ENCODE assay signal across 8 mouse cellular contexts in the genomic region with DNA sequence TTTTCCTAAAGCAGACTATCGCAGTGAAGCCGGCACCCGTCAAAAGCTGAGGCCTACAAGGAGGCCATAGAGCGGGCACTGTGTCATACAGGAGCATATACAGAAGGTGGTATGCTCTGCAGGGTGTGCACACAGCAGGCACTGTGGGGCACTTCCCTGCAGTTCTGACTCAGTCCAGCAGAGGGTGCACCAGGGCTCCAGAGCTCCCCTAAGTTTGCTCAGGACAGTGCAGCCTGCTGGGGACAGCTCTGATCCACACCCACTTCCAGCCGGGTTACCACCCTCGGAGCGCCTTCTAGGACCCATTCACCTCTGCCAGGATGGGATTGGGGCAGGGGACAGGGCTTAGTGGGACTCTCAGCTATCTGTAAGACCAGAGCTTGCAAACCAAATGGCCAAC. TPM values are rescaled to one million over a fixed set of nuclear protein-coding genes. Genes with fewer than 3 reads are reported as not detected.
A peak's percentile ranks its signal among the peaks of the same experiment; 100 is the strongest.
DNase-seq lines count a peak whose midpoint lies in the region; ATAC-seq and TF ChIP-seq lines count a peak whose summit lies in the region.

No protein-coding gene starts in this region.

- peak overlapping the region; percentile 19; the same call in 1 of the 2 replicates for H3K4me3 ChIP-seq in embryonic facial prominence, embryonic 10.5 days
- no peak overlapping the region for H3K4me3 ChIP-seq in limb, embryonic 14.5 days (replicated peaks; ENCODE audit: low read length)
- H3K4me3 ChIP-seq in midbrain, embryonic 16.5 days (ENCODE audit: low read depth, low read length) = no peak overlapping the region

- WGBS in embryonic facial prominence, embryonic 10.5 days = 6% methylated on average over 7 of the region's 7 CpGs
- WGBS in limb, embryonic 14.5 days = under 1% methylated on average over 7 of the region's 7 CpGs
- WGBS in midbrain, embryonic 16.5 days = 3% methylated on average over 7 of the region's 7 CpGs

- peaks cover 100% of the 10 kb centered on the region for H3K27me3 ChIP-seq in embryonic facial prominence, embryonic 10.5 days (replicated peaks; ENCODE audit: low read depth, poor library complexity, severe bottlenecking)
- H3K27me3 ChIP-seq in limb, embryonic 14.5 days (ENCODE audit: control insufficient read depth, insufficient read depth, low read length) = peaks cover 86% of the 10 kb centered on the region
- H3K27me3 ChIP-seq in midbrain, embryonic 16.5 days (ENCODE audit: control insufficient read depth, insufficient read depth, low read depth, low read length) = peaks cover 76% of the 10 kb centered on the region

- no peak for TF ChIP-seq POLR2A in limb, embryonic 14.5 days (IDR thresholded peaks at IDR 0.05; ENCODE audit: borderline replicate concordance, extremely low read depth, insufficient read depth, insufficient read length)

- H3K4me2 ChIP-seq in limb, embryonic 14.5 days (replicated peaks; ENCODE audit: low read depth, low read length, severe bottlenecking) = no peak overlapping the region
- no peak overlapping the region for H3K4me2 ChIP-seq in midbrain, embryonic 16.5 days (ENCODE audit: low read length)

- peak; percentile 77 for DNase-seq in 3134 (ENCODE audit: extremely low read depth, insufficient read length, low spot score)
- DNase-seq in adrenal gland, postnatal 10 days = peak; percentile 94
- peak; percentile 90 for DNase-seq in embryonic facial prominence, embryonic 10.5 days (ENCODE audit: low spot score)
- DNase-seq in heart, adult 18-20 months = peak; percentile 82 to 95
- peak; percentile 76 for DNase-seq in kidney, adult 11 months
- peak; percentile 75 for DNase-seq in limb, embryonic 14.5 days (ENCODE audit: low spot score)
- peak; percentile 94 to 95 for DNase-seq in spleen, postnatal 10 days (ENCODE audit: low spot score in 2 of 2)

- H3K27ac ChIP-seq in embryonic facial prominence, embryonic 10.5 days (replicated peaks) = no peak overlapping the region
- no peak overlapping the region for H3K27ac ChIP-seq in limb, embryonic 14.5 days (replicated peaks; ENCODE audit: low read depth, low read length)
- no peak overlapping the region for H3K27ac ChIP-seq in midbrain, embryonic 16.5 days (ENCODE audit: low read length)

- no peaks in the 10 kb centered on the region for H3K9me3 ChIP-seq in embryonic facial prominence, embryonic 10.5 days
- H3K9me3 ChIP-seq in limb, embryonic 14.5 days (ENCODE audit: control insufficient read depth, low read length) = no peaks in the 10 kb centered on the region
- H3K9me3 ChIP-seq in midbrain, embryonic 16.5 days (replicated peaks; ENCODE audit: control insufficient read depth, low read length, poor library complexity, severe bottlenecking) = no peaks in the 10 kb centered on the region

- H3K4me1 ChIP-seq in embryonic facial prominence, embryonic 10.5 days = peaks cover 30% of the 10 kb centered on the region
- peaks cover 10% of the 10 kb centered on the region for H3K4me1 ChIP-seq in limb, embryonic 14.5 days (ENCODE audit: control insufficient read depth, insufficient read depth, low read length)
- H3K4me1 ChIP-seq in midbrain, embryonic 16.5 days (ENCODE audit: control insufficient read depth, insufficient read depth, low read length) = no peaks in the 10 kb centered on the region

- peak; percentile 70 for ATAC-seq in limb, embryonic 14.5 days (ENCODE audit: low FRiP score, low read depth)
- peak; percentile 69 for ATAC-seq in midbrain, embryonic 16.5 days

- no peak overlapping the region for H3K9ac ChIP-seq in limb, embryonic 14.5 days (ENCODE audit: low read depth, low read length, severe bottlenecking)
- H3K9ac ChIP-seq in midbrain, embryonic 16.5 days (ENCODE audit: low read depth, low read length) = no peak overlapping the region

- H3K36me3 ChIP-seq in embryonic facial prominence, embryonic 10.5 days (replicated peaks) = no peaks in the 10 kb centered on the region
- H3K36me3 ChIP-seq in limb, embryonic 14.5 days (ENCODE audit: control insufficient read depth, insufficient read depth, low read length) = no peaks in the 10 kb centered on the region
- H3K36me3 ChIP-seq in midbrain, embryonic 16.5 days (ENCODE audit: control insufficient read depth, insufficient read depth, low read length) = no peaks in the 10 kb centered on the region

RNA-seq across cellular contexts. Expression of gene Adamtsl5, which starts 2.1 kb away (rescaled TPM):
- total RNA-seq in adrenal gland, postnatal 10 days (2021) = 10 to 100 TPM in 1 of 2 experiments, 1 to 10 TPM in 1; 7.6 to 18.7 TPM
- 0.65 and 0.88 TPM in 2 replicates for polyA plus RNA-seq in embryonic facial prominence, embryonic 10.5 days (2016; fragmentation: Nextera tagmentation; extraction: Ambion mirVana)
- 10 to 100 TPM; 75.6 to 80.1 TPM for total RNA-seq in heart, adult 18-20 months (2021)
- polyA plus RNA-seq in limb, embryonic 14.5 days (2012; rRNA removed) = 16.5 and 21.9 TPM in 2 replicates
- polyA plus RNA-seq in limb, embryonic 14.5 days (2014; fragmentation: Nextera tagmentation; extraction: Ambion mirVana) = 6.5 and 6.7 TPM in 2 replicates
- polyA plus RNA-seq in midbrain, embryonic 16.5 days (2015; fragmentation: Nextera tagmentation; extraction: Ambion mirVana) = 0.38 and 0.40 TPM in 2 replicates

RNA-seq across cellular contexts. Expression of gene Plk5, which starts 6.0 kb away (rescaled TPM):
- under 1 TPM in 1 of 2 experiments, not detected in 1; 0.12 TPM for total RNA-seq in adrenal gland, postnatal 10 days (2021)
- polyA plus RNA-seq in embryonic facial prominence, embryonic 10.5 days (2016; fragmentation: Nextera tagmentation; extraction: Ambion mirVana) = 0.37 and 0.43 TPM in 2 replicates
- total RNA-seq in heart, adult 18-20 months (2021) = 1 to 10 TPM in 1 of 2 experiments, under 1 TPM in 1; 0.69 to 1.2 TPM
- polyA plus RNA-seq in limb, embryonic 14.5 days (2012; rRNA removed) = 1.8 and 1.9 TPM in 2 replicates
- polyA plus RNA-seq in limb, embryonic 14.5 days (2014; fragmentation: Nextera tagmentation; extraction: Ambion mirVana) = 0.48 and 0.88 TPM in 2 replicates
- 9.6 and 11.0 TPM in 2 replicates for polyA plus RNA-seq in midbrain, embryonic 16.5 days (2015; fragmentation: Nextera tagmentation; extraction: Ambion mirVana)

RNA-seq across cellular contexts. Expression of gene Reep6, which starts 20.5 kb away (rescaled TPM):
- total RNA-seq in adrenal gland, postnatal 10 days (2021) = 10 to 100 TPM; 38.4 to 61.8 TPM
- polyA plus RNA-seq in embryonic facial prominence, embryonic 10.5 days (2016; fragmentation: Nextera tagmentation; extraction: Ambion mirVana) = 6.6 TPM in 2 replicates
- total RNA-seq in heart, adult 18-20 months (2021) = 1 to 10 TPM; 4.8 to 5.3 TPM
- polyA plus RNA-seq in limb, embryonic 14.5 days (2012; rRNA removed) = 3.9 TPM in 2 replicates
- polyA plus RNA-seq in limb, embryonic 14.5 days (2014; fragmentation: Nextera tagmentation; extraction: Ambion mirVana) = 9.9 and 10.5 TPM in 2 replicates
- polyA plus RNA-seq in midbrain, embryonic 16.5 days (2015; fragmentation: Nextera tagmentation; extraction: Ambion mirVana) = 6.0 and 8.6 TPM in 2 replicates

RNA-seq across cellular contexts. Expression of gene Pcsk4, which starts 21.0 kb away (rescaled TPM):
- 1 to 10 TPM; 4.1 to 7.6 TPM for total RNA-seq in adrenal gland, postnatal 10 days (2021)
- 5.0 and 5.5 TPM in 2 replicates for polyA plus RNA-seq in embryonic facial prominence, embryonic 10.5 days (2016; fragmentation: Nextera tagmentation; extraction: Ambion mirVana)
- 1 to 10 TPM; 1.3 TPM for total RNA-seq in heart, adult 18-20 months (2021)
- 7.8 and 10.7 TPM in 2 replicates for polyA plus RNA-seq in limb, embryonic 14.5 days (2012; rRNA removed)
- 4.2 and 5.9 TPM in 2 replicates for polyA plus RNA-seq in limb, embryonic 14.5 days (2014; fragmentation: Nextera tagmentation; extraction: Ambion mirVana)
- polyA plus RNA-seq in midbrain, embryonic 16.5 days (2015; fragmentation: Nextera tagmentation; extraction: Ambion mirVana) = 5.6 and 6.5 TPM in 2 replicates

RNA-seq across cellular contexts. Expression of gene 2310011J03Rik, which starts 30.0 kb away (rescaled TPM):
- total RNA-seq in adrenal gland, postnatal 10 days (2021) = 10 to 100 TPM; 24.0 to 26.7 TPM
- polyA plus RNA-seq in embryonic facial prominence, embryonic 10.5 days (2016; fragmentation: Nextera tagmentation; extraction: Ambion mirVana) = 53.7 and 56.2 TPM in 2 replicates
- 10 to 100 TPM; 15.8 to 16.6 TPM for total RNA-seq in heart, adult 18-20 months (2021)
- 45.1 and 46.7 TPM in 2 replicates for polyA plus RNA-seq in limb, embryonic 14.5 days (2012; rRNA removed)
- 45.1 and 46.1 TPM in 2 replicates for polyA plus RNA-seq in limb, embryonic 14.5 days (2014; fragmentation: Nextera tagmentation; extraction: Ambion mirVana)
- polyA plus RNA-seq in midbrain, embryonic 16.5 days (2015; fragmentation: Nextera tagmentation; extraction: Ambion mirVana) = 21.9 and 26.7 TPM in 2 replicates
